Mouse (Mus musculus) kidney, adult 9 months (tissue): ENCODE data around the gene Spem2.
A peak's percentile ranks its signal among the peaks of the same experiment; 100 is the strongest.

ENCODE experiments used
- DNase-seq: peaks from one replicate; pipeline ENCODE4 v3.0.0; 2022

Gene Spem2

GRCm38 (mm10) chr11:69835326-69835965 is 17.2 kb upstream of the Spem2 start:
- DNase-seq = no peak

DNA sequence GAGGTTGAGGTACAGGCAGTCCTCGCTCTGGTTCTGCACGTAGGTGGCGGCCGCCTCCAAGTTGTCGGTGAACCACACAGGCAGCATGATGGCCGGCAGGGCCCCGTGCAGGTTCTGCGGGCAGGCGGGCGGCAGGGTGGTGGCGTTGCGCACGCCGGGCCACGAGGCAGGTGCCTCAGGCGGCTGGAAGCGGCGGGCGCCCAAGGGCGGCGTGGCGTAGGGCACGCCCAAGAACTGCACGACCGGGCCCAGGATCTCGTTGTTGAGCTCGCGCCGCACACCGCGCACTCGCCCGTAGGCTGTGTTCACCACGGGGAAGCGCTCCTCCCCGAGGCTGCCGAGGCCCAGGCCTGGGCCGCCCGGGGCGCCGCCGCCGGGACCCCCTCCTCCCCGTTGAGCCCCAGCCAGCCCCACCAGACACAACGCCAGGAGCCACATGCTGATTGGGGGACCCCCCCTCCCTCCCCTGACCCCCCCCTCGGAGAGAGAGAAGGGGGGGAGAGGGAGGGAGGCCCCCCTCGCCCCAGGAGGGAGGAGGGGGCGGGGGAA is 15.8 kb upstream of the Spem2 start:
- DNase-seq = peak; percentile 32

GRCm38 (mm10) chr11:69833554-69833953 is 15.3 kb upstream of the Spem2 start:
- DNase-seq = no peak

DNA sequence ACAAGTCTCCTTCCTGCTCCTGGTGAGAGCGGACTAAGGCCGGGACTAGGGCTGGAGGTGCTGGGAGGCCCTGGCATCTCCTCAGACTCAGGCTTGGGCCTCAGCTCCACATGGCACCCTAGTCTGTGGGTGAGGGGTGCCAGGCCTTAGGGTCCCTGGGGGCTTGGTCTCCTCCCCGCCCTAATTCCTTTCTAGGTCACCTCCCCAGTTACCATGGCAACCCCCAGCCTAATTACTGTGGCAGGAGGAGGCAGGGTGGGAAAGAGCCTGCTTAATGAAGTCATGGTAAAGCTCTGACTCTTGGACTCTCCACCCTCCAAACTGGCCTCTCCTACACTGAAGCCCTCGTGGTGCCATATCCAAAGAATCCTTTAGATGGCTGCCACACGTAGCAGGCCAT is 10.6 kb upstream of the Spem2 start:
- no peak for DNase-seq

DNA sequence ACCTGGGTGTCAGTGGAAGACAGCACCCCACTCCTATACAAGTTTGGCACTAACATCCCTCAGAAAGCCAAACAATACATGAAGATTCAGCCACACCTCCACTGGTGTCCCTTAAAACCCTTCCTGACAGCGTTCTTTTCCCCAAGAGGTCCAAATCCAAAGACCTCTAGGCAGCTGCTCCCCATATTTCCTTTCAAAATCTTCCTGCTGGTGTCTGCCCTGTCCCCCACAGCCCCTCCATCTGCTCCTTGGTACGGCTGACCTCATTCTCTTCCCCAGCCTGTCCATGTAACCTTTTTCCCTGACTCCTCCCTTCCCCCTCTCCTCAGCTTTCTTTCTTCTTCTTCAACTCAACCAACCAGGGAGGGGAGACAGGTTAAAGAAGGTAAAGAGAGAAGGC is 5.2 kb upstream of the Spem2 start:
- no peak for DNase-seq

DNA sequence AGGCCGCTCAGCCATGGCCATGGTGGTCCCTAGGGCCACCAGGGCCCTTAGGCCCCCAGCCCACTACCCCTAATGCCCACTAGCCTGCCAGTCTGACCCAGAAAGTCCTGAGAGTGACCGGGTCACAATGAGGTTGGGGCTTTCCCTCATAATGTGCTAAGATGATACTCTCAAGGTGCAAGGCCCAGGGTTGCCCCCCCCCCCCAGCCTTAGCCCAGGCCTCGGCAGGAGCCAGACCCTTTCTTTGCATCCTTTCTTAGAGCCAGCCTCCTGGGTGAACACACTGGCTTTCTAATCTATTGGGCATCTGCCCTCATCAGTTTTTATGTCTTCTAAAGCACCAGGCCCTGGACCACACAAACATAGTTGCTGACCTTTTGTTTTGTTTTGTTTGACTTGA is 3.8 kb upstream of the Spem2 start, which contains the start of gene Spem1:
Spem1 (minus strand) TSS at position 101 of the 400 bp plus-strand sequence.
- DNase-seq = no peak

DNA sequence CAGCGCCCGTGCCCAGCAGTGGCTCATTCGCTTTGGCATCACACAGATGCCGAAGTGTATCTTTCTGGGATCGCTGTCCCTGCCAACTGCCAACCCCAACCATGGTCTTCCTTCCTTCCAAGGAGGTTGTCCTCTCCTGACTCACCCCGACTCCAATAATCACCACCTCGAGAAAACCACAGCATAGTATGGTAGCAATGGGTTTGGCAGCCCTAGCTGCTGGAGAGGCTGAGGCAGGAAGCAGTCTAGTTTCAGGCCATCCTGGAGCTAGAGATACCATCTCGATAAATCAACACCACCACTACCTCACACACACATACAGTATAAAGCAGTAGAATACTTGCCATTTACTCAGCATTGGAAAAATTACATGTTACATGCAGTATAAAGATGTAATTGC is 606 bp upstream of the Spem2 start:
- DNase-seq = no peak

DNA sequence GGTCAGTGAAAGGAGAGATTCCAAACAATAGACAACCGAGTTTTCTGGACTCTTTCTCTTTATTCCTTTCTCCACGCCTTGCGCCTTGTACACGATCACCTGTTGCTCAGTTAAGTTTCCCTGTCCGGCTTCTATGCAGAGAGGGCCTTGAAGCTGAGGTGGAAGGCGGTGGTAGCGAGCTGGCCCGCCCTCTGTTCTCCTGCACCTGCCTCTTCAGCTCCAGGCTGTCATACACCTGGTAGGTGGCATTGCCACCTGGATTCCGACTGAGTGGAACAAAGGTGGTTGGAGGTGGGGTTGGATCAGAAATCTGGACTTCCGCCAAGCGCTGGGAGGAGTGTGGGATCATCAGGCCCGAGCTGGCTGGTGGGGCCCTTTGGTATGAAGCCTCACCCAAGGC is 1.7 kb downstream of the Spem2 start:
- no peak for DNase-seq

DNA sequence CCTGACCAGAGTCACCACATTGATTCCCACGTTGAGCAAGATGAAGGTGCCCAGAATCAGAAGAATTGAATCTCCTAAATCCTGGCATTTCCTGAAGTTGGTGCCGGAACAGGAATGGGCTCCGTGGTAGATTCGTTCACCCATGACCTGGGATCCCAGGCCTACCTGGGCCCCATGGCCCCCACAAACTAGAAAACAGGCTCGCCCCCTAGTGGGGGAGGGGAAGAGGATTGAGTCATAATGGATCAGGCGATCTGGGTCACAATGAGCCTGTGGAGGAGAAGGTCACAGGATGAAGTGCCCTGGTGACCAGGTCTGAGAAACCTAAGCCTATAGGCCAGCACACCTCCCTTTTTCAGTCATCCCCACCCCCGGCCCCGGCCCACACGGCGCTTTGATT is 3.1 kb downstream of the Spem2 start, which contains the start of gene Gm39566:
Gm39566 (minus strand) TSS at position 144 of the 400 bp plus-strand sequence.
- DNase-seq = no peak

DNA sequence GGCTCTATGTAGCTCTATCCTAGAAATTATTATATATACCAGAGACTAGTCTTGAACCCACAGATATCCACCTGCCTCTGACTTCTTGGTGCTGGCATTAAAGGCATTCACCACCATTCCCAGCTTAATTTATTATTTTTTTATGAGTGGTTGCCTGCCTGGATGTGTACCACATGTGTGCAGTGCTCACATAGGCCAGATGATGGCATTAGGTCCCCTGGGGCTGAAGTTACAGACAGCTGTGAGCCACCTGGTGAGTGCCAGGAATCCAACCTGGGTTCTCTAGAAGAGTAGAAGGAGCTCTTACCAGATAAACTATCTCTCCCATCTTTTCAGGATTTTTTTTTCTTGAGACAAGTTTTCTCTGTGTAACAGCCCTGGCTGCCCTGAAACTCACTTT is 8.0 kb downstream of the Spem2 start:
- DNase-seq = no peak

DNA sequence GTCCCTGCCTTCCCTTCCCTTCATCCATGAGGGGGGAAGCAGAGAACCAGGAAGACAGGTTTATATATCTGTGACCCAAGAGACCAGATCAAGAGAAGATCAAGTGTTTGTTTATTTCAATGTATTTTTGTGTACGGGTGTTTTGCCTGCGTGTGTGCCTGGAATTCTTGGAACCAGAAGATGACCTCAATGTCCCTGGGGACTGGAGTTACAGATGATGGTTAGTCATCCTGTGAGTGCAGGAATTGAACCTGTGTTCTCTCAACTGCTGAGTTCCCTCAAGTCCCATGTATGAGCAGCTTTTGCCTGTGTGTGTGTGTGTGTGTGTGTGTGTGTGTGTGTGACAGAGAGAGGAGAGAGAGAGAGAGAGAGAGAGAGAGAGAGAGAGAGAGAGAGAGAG is 10.6 kb downstream of the Spem2 start:
- no peak for DNase-seq

GRCm38 (mm10) chr11:69806378-69806777 is 11.9 kb downstream of the Spem2 start:
- no peak for DNase-seq

- DNase-seq = peak; percentile 93
These were observed 13.0 kb downstream of the Spem2 start, which contains the start of gene Tmem102 for GRCm38 (mm10) chr11:69804972-69805909. Gene Tmem102 (minus strand): TSS chr11:69805624.

- DNase-seq = peak; percentile 56
These were observed 13.7 kb downstream of the Spem2 start for GRCm38 (mm10) chr11:69804652-69804940.

DNA sequence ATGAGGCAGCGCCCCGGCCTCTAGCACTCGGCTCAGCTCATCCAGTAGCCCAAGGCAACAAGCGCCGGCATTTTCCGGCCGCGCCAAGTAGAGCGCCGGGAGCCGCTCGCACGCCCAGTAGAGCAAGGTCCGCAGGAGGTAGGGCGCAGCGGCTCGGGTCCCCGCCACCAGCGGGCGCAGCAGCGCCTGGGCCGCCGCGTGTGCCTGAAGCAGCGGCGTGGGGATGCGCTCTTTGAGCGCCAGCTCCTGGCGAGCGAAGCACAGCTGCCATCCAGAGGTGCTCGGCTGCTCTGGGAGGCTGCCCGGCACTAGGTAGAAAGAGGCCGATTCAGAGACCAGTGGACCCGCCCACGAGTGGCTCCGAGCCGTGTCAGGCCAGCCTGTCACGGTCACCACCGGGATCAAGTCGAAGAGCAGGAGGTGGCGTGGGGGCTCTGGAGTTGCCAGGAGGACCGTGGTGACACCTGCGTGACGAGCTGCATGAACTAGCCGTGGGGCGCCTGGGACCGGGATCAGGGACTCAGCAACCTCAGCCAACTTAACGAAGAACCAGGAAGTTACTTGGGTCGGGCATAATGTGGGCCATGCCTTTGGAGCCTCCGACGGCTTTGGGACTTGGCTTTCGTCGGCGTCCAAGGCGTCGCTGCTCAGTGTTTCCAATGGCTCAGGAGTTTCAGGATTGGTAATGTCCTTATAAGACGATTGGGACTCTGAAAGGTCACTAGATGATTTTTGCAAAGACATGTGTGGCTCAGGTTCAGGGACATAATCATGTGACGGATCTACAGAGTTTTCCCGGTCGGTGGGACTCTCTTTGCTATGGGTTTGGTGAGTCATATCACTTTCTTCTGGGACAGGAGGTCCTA is 14.2 kb downstream of the Spem2 start:
- DNase-seq = peak; percentile 85

DNA sequence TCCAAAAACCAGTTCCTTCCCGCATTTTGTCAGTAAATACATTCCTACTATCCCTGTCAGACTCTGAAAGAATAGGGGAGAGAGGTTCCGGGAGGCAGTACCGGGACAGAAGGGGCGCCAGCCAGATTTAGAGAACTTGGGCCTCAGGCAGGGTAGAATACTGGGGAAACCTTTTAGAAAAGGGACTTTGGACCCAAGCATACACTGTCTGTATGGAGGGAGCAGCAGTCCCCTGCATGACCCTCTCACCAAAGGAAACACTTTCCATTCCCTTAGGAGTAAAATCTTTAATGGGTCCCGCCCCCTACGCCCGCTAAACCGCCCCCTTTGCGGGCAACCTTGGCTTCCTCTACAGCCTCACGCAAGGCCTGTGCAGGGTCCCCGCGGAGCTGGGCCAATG is 14.9 kb downstream of the Spem2 start:
- DNase-seq = no peak

GRCm38 (mm10) chr11:69802648-69803105 is 15.6 kb downstream of the Spem2 start:
- DNase-seq = peak; percentile 72

DNA sequence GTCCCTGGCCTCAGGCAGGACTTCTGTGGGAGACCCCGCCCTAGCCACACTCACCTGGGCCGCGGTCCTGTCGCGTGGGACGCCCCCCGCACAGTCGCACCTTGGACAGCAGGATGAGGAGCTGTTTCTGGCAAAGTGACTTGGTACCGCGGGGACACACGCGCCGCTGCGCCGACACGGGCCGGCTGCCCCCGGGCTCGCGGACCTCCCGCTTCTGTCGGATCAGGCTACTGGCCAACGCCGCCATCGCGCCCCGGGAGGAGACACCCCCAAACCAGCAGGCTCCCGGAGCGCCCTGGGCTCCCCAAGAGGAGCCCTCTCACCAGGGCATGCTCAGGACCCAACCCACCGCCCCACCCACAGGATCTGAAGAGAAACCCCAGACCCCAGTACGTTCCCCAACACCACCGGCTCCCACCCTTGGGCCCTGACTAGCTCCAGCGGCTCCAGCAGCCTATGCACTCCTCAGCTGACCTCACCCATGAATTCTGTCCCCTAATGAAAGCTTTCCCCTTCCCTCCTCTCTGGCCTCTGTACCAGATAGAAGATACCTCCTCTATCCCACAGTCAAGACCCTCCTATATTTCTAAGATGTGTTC is 16.8 kb downstream of the Spem2 start, which contains the start of gene Fgf11:
Fgf11 (minus strand) TSS at position 479 of the 599 bp plus-strand sequence.
- no peak for DNase-seq

GRCm38 (mm10) chr11:69800392-69801197 is 17.7 kb downstream of the Spem2 start:
- peak; percentile 41 for DNase-seq

GRCm38 (mm10) chr11:69800138-69800391 is 18.2 kb downstream of the Spem2 start:
- no peak for DNase-seq

- no peak for DNase-seq
These were observed 18.7 kb downstream of the Spem2 start for GRCm38 (mm10) chr11:69799394-69800137.
